Mouse (Mus musculus) layer of hippocampus, adult 9-11 months (tissue): ENCODE data around the gene Ifng.
"Not testable (repeated sequence)": the region's sequence is repeated elsewhere in the genome, so short reads cannot be mapped to it uniquely, and the experiment has no call there.

ENCODE experiments used
- DNase-seq: peaks from one replicate; pipeline ENCODE4 v3.0.0; 2022

The Ifng gene

DNA sequence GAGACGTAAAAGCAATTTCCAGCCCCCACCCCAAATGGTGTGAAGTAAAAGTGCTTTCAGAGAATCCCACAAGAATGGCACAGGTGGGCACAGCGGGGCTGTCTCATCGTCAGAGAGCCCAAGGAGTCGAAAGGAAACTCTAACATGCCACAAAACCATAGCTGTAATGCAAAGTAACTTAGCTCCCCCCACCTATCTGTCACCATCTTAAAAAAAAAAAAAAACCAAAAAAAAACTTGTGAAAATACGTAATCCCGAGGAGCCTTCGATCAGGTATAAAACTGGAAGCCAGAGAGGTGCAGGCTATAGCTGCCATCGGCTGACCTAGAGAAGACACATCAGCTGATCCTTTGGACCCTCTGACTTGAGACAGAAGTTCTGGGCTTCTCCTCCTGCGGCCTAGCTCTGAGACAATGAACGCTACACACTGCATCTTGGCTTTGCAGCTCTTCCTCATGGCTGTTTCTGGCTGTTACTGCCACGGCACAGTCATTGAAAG is at the start of gene Ifng:
Gene Ifng (plus strand): TSS at position 305 of the 499 bp plus-strand sequence.
- DNase-seq = no peak

DNA sequence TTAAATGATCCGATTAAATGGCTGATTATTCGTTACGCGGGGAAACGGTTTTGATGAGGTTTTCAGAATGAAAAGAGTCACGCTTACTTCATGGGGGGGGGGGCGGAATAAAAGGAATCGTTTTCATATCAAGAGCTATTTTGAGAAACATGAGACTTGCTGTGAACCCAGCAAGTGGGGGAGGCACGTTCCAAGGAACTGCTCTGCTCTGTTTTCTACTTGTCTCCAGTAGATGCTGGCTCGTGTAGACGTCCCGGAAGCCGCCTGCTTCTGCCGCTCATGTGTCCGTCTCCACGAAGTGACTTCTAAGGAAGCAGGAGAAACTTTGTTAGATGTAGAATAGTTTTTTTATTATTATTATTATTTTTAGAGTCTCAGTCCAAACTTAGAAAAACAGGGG is 40.9 kb upstream of the Ifng start:
- no peak for DNase-seq

DNA sequence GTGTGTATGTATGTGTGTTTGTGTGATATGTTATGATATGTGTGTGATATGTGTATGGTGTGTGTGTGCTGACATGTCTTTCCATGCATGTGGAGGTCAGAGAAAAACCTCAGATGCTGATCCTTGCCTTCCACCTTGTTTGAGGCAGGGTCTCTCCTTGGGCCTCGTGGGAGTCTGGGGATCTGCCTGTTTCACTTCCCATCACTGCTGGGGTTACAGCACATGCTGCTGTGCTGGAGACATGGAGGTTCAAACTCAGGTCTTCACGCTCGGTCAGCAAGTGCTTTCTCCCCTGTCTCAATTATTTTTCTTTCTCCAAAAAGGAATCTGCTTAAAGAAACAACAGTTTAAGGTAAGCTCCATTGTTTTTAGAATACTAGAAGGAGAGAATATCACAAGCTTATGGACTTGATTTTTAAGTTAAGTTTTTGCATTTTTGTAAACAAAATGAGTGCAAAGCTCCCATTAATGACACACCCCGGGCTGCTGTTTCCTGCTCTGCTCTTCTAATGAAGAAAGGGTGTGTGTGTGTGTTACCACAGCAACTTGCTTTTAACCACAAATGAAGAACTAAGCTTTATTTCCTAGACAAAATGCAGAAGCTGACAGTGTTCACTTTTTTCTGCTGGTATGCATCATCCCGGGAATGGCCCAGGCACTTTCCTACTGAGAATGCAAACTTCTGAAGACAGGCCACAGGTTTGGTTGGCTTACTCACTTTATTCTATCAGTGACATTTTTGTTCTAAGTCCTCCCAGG is 34.2 kb upstream of the Ifng start:
- no peak for DNase-seq

DNA sequence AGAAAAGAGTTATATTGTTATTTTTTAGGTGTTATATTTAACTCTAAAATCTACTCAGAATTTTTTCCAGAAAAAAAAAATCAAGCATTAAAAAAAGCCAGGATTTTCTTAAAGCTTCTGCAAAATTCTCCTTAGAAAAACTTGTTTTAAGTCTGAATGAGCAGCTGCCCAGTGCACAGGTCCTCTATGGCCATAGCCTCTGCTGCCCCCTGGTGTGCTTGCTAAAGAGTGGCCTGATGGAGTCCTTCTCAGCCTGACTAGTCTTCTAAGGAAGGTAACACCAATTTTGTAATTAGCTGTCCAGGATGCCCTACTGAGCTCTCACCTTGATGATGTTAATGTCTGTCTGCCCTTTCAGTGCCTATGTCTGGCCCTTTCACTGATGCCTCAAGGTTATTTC is 29.5 kb upstream of the Ifng start:
- DNase-seq = no peak

DNA sequence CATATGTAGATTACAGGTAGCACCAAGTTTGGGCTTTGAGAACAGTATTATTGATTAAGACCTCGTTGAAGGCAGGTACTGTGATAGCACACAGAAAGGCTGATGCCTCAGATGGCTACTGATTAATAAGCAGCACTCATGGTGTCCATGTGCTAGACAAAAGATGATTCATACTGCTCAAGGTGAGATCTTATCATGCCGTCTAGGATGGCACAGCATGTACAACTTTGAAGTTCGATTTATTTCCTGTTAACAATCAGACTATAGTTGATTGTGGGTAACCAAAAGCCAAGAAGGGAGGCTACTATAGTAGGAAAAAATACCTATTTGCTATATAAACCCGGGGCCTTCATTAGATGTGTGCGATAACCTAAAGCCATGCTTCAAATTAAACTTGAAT is 28.1 kb upstream of the Ifng start:
- DNase-seq = no peak

DNA sequence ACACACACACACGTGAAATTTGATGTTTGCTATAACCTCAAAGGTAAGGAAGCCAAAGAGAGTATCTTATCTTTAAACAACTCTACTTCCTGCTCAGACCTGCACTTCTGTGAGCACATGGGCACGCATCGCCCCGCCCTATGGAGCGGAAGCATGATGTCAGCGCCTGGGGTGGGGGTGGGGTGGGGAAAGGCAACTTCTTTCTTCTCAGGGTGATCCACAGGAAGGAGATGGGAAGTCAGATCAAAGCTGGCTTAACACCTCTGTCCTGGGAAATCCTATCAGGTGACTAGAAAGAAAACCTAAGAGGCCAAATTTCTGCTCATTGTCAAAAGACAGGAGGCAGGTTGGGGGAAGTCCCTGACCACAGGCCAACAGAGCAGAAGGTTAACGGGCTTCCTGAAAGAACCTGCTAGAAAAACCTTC is 21.8 kb upstream of the Ifng start:
- no peak for DNase-seq

DNA sequence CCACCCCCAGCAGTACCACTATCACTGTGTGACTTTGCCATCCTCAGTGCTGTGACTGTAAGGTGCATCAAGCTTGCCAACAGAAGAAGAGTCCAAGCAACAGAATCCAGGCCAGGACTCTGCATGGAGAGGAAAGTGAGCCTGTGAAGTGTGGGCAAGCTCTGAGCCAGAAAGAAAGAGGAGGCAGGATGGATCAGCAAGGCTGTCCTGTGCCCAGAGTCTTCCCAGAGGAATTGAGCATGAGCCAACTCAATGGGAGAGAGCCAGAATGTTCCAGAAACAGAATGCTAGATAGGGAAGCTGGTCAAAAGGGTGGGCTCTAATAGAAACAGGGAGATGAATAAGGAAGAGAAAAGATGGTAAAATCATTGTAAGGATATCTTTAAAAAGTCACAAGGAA is 19.9 kb upstream of the Ifng start:
- DNase-seq = no peak

DNA sequence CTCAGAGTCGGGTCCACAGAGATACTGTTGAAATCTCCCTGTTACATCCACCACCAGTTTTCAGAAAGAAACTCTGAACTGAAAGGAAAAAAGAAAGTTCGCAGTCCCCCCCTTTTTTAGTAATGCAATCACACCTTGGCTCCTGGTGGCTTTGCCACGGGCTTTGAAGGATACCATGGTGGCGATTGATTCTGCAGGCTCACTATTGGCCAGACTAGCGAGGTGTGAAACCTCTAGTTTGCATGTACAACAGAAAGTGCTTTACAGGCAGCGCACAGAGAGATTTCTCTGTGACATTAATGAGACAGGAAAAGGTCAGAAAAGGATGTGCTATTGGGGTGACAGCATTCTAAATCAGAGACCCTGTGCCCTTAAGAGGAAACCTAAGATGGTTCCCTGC is 5.3 kb upstream of the Ifng start:
- DNase-seq = no peak

DNA sequence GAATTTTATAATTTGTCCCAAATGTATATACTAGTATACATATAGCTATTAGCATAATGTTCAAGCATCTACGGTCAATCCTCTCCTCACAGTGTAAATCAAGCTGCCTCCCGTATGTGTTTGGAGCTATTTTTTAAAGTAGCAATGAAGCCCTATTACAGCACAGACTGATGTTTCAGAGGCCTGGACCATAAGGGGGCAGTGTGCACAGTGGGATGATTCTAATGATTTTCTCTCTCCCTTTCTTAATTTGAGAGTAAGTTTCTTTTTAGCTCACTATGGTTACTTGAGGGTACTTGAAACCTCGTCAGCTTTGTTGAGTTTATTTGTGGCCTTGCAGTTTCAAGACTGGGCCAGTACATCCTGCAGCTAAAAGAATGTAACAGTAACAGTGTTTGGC is 1.1 kb downstream of the Ifng start:
- peak; percentile 5 for DNase-seq

DNA sequence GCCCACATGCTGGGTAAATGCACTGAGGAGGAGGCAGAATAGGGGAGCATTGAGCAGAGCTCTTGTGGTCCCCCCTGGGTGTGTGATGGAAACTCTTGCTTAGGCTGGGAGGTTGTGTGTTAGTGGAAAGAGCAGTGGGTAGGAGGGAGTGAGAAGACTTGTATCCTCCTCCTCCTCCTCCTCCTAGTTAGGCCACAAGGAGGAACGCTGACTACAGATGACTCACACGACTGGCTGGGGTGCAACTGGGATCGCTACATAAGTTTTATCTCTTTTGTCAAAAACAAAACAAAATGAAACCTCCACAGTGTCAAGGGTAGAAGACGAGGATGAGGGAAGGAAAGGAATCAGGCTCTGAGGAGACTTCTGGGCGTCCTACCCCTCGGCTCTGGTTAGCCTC is 2.2 kb downstream of the Ifng start:
- DNase-seq = no peak

DNA sequence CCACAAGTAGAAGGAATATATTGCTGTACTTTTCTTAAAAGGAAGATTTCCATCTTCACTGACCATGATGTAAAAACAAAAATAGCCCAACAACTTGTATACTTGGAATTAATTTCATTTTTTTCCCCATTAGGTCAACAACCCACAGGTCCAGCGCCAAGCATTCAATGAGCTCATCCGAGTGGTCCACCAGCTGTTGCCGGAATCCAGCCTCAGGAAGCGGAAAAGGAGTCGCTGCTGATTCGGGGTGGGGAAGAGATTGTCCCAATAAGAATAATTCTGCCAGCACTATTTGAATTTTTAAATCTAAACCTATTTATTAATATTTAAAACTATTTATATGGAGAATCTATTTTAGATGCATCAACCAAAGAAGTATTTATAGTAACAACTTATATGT is 4.2 kb downstream of the Ifng start:
- DNase-seq = no peak

DNA sequence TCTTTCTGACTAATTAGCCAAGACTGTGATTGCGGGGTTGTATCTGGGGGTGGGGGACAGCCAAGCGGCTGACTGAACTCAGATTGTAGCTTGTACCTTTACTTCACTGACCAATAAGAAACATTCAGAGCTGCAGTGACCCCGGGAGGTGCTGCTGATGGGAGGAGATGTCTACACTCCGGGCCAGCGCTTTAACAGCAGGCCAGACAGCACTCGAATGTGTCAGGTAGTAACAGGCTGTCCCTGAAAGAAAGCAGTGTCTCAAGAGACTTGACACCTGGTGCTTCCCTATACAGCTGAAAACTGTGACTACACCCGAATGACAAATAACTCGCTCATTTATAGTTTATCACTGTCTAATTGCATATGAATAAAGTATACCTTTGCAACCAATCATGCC is 4.7 kb downstream of the Ifng start:
- DNase-seq = no peak

DNA sequence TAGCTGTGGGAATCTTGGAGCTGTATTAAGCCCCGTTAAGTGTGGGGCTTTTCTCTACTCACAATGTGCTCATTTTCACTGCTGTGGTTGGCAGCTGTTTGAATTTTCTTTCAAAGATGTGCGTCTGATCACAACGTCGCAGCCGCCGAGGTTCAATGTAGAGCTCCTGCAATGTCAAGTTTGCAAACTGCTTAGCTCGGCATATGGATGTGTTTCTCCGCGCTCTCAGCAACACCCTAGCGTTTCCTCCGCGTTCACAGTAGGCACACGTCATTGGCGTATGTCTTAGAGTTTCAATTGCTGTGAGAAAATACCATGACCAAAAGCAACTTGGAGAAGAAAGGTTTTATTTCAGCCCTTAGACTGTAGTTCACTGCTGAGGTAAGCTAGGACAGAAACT is 5.1 kb downstream of the Ifng start:
- no peak for DNase-seq

DNA sequence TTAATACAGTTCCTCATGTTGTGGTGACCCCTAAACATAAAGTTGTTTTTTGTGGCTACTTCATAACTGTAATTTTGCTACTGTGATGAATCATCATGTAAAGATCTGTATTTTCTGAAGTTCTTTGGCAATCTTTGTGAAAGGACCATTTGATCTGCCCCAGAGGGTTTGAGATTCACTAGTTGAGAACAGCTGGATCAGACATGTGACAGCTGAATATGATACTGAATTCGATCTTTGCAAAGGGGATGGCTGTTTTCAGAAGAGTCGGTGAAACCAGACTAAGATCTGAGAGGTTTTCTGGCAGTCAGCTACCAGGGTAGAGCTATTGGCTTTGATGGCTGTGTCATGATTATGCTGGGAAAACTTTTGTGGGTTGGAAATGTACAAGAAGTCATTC is 10.9 kb downstream of the Ifng start:
- DNase-seq = no peak

DNA sequence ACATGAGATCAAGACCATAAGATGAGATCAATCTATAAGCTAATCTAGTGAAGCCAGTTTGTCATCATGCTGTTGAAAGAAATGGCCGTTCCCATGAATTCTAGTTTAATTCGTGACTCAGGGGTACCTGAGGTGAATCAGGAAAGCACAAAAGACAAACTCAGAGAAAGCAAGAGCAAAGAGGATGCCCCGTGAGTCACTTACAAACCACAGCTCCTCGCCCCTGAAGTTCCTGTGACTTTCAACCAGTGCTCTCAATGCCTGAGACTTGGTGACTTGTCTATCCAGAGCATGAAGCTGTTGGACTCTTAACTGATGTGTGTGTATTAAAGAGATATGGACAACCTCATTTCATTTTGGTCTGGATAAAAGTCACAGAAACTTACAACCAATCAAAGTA is 17.9 kb downstream of the Ifng start:
- DNase-seq = no peak

DNA sequence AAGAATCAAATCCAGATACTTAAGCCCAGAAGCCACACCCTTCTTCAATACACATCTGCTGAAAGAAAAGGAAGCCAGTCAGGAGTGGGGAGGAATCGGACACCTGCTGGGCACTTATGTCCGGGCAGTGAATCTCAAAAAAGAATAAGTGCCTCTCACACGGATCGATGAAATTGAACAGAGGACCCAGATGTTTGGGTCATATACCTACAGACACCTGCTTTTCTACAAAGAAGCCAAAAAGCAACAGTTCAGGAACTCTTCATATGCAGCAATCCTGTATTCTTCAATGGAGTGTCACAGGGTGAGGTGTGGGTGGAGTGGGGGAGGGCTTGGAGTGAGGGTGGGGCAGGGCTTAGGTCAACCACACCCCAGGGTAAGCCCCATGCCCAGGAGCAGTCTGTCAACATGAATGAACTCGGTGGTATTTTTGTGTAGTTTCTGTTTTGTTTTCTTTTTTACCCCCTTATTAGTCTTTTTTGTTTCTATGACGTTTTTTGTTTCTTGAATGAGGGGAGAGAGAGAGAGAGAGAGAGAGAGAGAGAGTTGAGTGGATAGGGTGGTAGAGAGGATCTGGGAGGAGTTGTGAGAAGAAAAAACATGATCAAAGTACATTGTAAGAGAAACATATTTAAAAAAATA is 20.4 kb downstream of the Ifng start:
- no peak for DNase-seq

DNA sequence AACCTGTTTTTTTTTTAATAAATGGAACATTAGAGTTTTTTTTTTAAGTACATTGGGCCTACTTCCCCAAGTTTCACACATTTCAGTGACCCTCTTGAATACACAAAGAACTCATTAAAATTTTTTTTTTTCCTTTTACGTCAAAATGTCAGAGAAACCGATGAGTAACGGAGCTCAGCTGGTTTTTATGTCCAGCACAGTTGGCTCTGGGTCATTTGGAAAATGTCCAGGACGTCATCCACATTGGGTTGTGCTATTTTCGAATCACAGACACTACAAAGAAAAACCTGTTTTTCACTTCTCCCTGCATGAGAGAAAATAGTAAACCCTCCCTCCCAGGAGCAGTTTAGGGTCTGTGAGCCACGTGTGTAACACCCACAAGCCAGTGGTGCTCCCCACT is 25.6 kb downstream of the Ifng start:
- DNase-seq = peak; percentile 27

DNA sequence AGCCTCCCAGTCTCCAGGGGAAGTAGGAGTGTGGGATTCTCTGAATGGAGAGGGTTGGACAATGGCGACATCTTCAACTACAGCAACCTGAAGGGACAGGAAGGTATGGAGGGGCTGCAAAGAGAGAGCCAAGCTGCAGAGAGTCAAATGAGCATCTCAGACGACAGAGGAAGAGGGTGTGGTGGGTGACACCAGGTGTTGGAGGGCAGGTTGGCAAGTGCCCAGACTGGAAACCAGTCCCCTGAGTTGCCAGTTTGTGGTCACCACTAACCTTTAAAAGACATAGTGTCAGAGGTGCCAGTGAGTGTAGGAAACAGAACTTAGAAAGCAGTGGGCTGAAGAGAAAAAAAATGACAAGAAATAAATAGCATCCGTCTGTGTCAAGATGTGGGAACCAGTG is 28.2 kb downstream of the Ifng start:
- no peak for DNase-seq

DNA sequence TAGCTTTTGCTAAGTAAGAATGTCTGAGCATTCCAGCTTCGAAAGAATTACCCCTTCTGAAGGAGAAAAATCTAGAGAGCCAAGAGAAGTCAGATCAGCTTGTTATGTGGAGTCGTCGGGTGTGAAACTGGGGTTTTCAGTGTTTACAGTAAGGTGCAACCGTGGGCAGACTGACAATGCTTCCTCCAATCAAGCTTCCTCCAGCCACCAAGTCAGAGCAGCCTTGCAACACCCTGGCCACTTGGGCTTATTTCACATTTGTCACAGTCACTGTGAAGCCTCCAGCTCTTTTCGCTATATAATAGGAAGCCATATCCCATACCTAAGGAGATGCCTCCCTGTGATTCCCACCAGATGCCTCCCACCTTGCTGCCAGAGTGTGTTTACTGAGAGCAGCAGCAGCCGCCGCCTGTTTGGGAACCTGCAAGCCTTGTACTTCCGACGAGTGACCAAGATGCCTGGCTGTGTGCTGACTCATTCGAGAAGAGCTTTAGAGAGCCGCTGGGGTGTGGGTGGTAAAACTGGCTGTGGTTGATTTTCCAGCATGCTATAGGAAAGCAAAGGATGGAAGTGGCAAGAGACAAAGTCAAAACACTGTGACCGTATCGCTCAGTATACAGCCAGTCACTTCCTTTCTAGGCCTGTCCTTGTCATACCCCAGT is 29.6 kb downstream of the Ifng start:
- peak; percentile 59 for DNase-seq

DNA sequence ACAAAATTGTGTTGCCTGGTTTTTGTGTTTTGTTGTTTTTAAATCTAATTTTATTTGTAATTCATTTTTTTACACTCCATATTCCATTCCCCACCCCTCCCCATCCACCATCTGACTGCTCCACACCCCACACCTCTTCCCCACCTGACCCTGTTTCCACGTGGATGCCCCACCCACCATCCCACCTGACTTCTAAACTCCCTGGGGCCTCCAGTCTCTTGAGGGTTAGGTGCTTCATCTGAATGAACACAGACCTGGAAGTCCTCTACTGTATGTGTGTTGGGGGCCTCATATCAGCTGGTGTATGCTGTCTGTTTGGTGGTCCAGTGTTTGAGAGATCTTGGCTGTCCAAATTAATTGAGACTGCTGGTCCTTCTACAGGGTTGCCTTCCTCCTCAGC is 32.0 kb downstream of the Ifng start:
- not testable (repeated sequence) for DNase-seq

DNA sequence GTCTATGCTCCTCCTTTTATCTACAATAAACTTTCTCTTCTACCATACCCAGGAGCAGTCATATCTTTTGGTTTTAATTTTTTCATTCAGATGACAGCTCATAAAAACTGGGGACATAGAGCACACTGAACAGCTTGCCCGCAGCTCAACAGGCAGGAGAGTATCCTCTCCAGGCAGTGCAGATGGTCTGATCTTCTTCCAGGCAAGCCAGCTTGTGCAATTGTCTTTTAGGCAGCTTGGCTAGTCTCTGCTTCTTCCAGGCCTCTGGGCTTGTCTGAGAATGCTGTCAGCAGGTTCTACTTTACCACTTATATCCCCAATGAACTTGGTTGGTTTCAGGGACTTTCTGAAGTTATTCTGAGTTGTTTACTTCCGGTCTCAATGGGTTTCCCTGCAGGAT is 35.9 kb downstream of the Ifng start:
- peak; percentile 71 for DNase-seq

DNA sequence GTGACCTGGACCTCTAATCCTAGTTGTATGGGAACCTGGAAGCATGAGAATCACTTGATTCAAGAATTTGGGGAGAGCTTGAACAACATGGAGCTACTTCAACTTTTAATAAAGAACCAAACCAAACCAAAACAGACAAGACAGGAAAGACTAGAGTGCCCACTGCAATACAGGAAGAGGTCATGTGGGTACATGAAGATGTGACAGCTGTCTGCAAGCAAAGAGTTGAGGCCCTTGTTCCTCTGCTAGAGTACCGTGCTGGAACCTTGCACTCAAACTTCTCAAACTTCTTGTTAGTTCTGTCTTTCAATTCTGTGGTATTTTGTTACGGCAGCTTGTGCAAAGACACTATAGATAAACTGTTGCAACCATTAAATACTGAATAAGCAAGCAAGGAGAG is 36.5 kb downstream of the Ifng start:
- no peak for DNase-seq

DNA sequence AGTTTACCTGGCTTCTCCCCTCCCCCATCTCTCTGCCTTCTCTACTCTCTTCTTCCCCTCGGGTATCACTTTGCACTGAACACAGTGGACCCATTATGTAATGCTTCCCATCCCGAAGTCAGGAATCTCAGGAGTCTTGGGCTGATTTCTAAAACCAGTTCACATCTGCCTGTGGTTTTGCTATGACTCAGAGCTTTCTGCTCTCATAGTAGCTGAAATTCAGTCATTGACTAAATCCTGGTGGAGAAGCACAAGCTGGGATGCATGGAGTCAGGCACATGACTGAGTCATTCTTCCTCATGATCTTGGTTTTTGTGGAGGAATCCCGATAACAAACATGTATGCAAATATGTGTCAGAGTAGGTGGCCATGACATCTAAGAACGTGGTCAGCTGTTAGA is 38.4 kb downstream of the Ifng start:
- DNase-seq = no peak

DNA sequence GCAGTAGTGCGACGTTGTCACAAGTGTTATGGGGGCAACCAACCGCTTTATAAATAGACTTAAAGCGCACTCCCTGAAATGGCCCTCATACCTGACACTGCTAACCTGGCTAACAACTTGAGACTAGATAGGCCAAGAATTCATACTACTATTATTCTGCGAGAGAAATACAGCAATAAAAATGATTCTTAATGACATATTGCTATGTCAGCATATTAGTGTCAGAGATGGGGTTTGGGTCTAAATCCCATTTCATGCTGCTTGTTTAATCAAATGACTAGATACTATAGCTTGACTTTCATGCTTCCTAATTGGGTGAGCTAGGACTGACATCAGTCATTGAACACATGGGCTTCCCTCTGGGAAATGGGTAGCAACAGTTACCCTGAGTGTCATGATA is 39.3 kb downstream of the Ifng start:
- no peak for DNase-seq
